ENCODE assay signal across 10 mouse cellular contexts in the genomic region with DNA sequence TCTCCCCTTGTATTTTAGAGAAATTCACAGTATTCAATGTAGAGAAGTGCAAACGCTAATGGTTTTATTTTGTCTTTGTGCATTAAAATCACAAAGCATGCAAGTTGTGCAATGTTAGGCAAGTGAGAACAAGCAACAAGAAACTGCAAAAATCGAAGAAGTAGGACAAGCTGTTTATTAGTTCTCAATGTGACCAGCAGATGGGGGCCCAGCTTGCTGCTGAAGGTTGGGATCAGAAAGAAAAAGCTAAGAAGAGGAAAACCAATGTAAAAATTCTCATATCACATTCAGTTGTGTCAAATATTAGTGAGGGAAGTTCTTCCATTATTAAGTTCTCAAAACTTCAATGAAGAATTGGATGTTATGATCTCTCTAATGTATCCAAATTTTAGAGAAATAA.
DNase-seq lines count a peak whose midpoint lies in the region; ATAC-seq and TF ChIP-seq lines count a peak whose summit lies in the region.
"Had no signal": no experiment of that assay in that cellular context is flagged by ENCODE, and none has a peak within 500 bp of the region (broad histone marks: within the 10 kb centered on the region; RNA-seq: fewer than 3 reads in every experiment).

No protein-coding gene starts in this region.

- no peaks in the 10 kb centered on the region for H3K4me1 ChIP-seq in MEL (ENCODE audit: control insufficient read depth in 1 of 2, insufficient read depth in 2 of 2, low read length in 2 of 2)
- H3K4me1 ChIP-seq in hindbrain, embryonic 13.5 days (replicated peaks), result no peaks in the 10 kb centered on the region
- H3K4me1 ChIP-seq: heart, embryonic 15.5 days had no signal

- no peak overlapping the region for H3K27ac ChIP-seq in MEL (ENCODE audit: control insufficient read depth, low read depth, low read length)
- H3K27ac ChIP-seq in hindbrain, embryonic 13.5 days, result no peak overlapping the region
- H3K27ac ChIP-seq: heart, embryonic 15.5 days; macrophage had no signal

- no peak for TF ChIP-seq EP300 in MEL (IDR thresholded peaks at IDR 0.05; ENCODE audit: low read depth in 1 of 2, low read length in 2 of 2)

- WGBS in hindbrain, embryonic 13.5 days, result 68% methylated on average over 2 of the region's 2 CpGs

- H3K9me3 ChIP-seq in MEL (replicated peaks; ENCODE audit: insufficient read depth, low read length), result no peaks in the 10 kb centered on the region
- no peaks in the 10 kb centered on the region for H3K9me3 ChIP-seq in hindbrain, embryonic 13.5 days
- H3K9me3 ChIP-seq: heart, embryonic 15.5 days had no signal

- no peak overlapping the region for H3K4me2 ChIP-seq in hindbrain, embryonic 13.5 days
- H3K4me2 ChIP-seq: heart, embryonic 15.5 days had no signal

- H3K4me3 ChIP-seq in MEL (ENCODE audit: control insufficient read depth in 1 of 2, insufficient read depth in 1 of 2, low read depth in 2 of 2, low read length in 2 of 2), result no peak overlapping the region
- no peak overlapping the region for H3K4me3 ChIP-seq in hindbrain, embryonic 13.5 days
- H3K4me3 ChIP-seq: heart, embryonic 15.5 days had no signal

- TF ChIP-seq POLR2A in MEL (IDR thresholded peaks at IDR 0.05; ENCODE audit: control insufficient read depth in 1 of 2, insufficient read depth in 1 of 2, low read depth in 1 of 2, low read length in 2 of 2, poor library complexity in 1 of 2), result no peak

- peak; percentile 36 for DNase-seq in adrenal gland, postnatal 10 days
- no peak for DNase-seq in adrenal gland, postnatal 4 days (ENCODE audit: low spot score in 2 of 2)
- DNase-seq in kidney, postnatal 4 days, result peak; percentile 34 to 38
- no peak for DNase-seq in kidney, postnatal 25 days
- peak; percentile 4 for DNase-seq in MEL (ENCODE audit: low read depth, low spot score)
- DNase-seq in fibroblast of lung, adult 2 months (ENCODE audit: low read depth), result peak; percentile 24
- DNase-seq in spleen, postnatal 36 days (ENCODE audit: low spot score in 2 of 2), result no peak

- no peak overlapping the region for H3K9ac ChIP-seq in MEL (ENCODE audit: control insufficient read depth, low read depth, low read length, poor library complexity, severe bottlenecking)
- no peak overlapping the region for H3K9ac ChIP-seq in hindbrain, embryonic 13.5 days
- H3K9ac ChIP-seq: heart, embryonic 15.5 days had no signal

- H3K27me3 ChIP-seq in MEL (ENCODE audit: control insufficient read depth in 1 of 2, insufficient read depth in 2 of 2, low read length in 2 of 2), result no peaks in the 10 kb centered on the region
- H3K27me3 ChIP-seq in hindbrain, embryonic 13.5 days, result no peaks in the 10 kb centered on the region
- H3K27me3 ChIP-seq: heart, embryonic 15.5 days had no signal

- TF ChIP-seq CTCF in MEL (IDR thresholded peaks at IDR 0.05 in 2 of 3, conservative IDR thresholded peaks at IDR 0.05 in 1 of 3; ENCODE audit: control insufficient read depth in 1 of 3, insufficient read depth in 1 of 3, low read depth in 2 of 3, low read length in 3 of 3, poor library complexity in 1 of 3, severe bottlenecking in 1 of 3), result peak in 1 of 3 experiments; percentile 29; a peak in 2 of 6 replicates

- no peaks in the 10 kb centered on the region for H3K36me3 ChIP-seq in MEL (ENCODE audit: control insufficient read depth in 1 of 2, insufficient read depth in 2 of 2, low read length in 2 of 2)
- H3K36me3 ChIP-seq in hindbrain, embryonic 13.5 days, result no peaks in the 10 kb centered on the region
- H3K36me3 ChIP-seq: heart, embryonic 15.5 days had no signal

- no peak for ATAC-seq in hindbrain, embryonic 13.5 days (ENCODE audit: low FRiP score)

- no peaks in the 10 kb centered on the region for H3K79me2 ChIP-seq in MEL (ENCODE audit: control insufficient read depth, insufficient read depth, low read length, poor library complexity)

- peak; percentile 41 for TF ChIP-seq RAD21 in MEL (IDR thresholded peaks at IDR 0.05; ENCODE audit: low read depth, low read length)

TF ChIP-seq in MEL, 35 proteins besides CTCF, POLR2A, EP300 and RAD21:
- peak; percentile 37 for TF ChIP-seq SMC3 (IDR thresholded peaks at IDR 0.05; ENCODE audit: low read depth, low read length)
- no peak for TF ChIP-seq MEF2A (IDR thresholded peaks at IDR 0.05; ENCODE audit: extremely low read depth, insufficient replicate concordance, low read depth, low read length, poor library complexity, severe bottlenecking)
- TF ChIP-seq POLR2AphosphoS5 (IDR thresholded peaks at IDR 0.05; ENCODE audit: borderline replicate concordance, low read depth, low read length), result no peak
TF ChIP-seq in MEL: peak in this region for 1.

Comparison
In these comparisons a context has a peak if more than half of its experiments do, and no peak if none do; other contexts are left out.
1. DNase-seq: peak in adrenal gland, postnatal 10 days (single experiment), kidney, postnatal 4 days (2 of 2), MEL (single experiment) and fibroblast of lung, adult 2 months (single experiment); none in adrenal gland, postnatal 4 days (0 of 2), kidney, postnatal 25 days (0 of 2) and spleen, postnatal 36 days (0 of 2).